Mouse (Mus musculus) spleen, postnatal 36 days (tissue): ENCODE data around the gene Cd2ap.

Experiments used
- DNase-seq, 2 experiments: peaks; one replicate each; pipeline ENCODE4 v3.0.0; 2022; ENCODE audit warnings: low spot score in 2 of 2, mixed read lengths in 1 of 2

Gene Cd2ap

GRCm38 (mm10) chr17:42860370-42860769 lies 16.1 kb downstream of the Cd2ap start:
- DNase-seq = peak; percentile 16 to 29

DNA sequence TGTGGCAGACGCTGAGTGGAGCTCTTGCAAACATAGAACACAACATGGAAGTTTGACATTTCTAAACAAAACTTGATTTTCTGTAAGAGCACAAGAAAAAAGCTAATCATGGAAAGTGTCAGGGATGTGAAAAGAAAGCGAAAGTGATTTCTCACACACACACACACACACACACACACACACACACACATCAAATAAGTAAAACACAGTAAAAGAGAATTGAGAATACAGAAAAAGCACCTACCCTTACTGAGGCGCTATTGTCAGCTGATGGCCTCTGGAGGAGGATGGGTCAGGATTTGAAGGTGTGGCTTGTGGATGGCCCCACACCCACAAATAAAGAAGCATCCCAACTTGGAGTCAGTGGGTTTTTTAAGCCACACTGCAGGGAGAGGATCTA lies 19.0 kb downstream of the Cd2ap start:
- no peak for DNase-seq

GRCm38 (mm10) chr17:42847108-42847507 lies 29.4 kb downstream of the Cd2ap start:
- no peak for DNase-seq

- DNase-seq = peak in 1 of 2 experiments; percentile 1
These were observed 39.3 kb downstream of the Cd2ap start for GRCm38 (mm10) chr17:42837193-42837592.

DNA sequence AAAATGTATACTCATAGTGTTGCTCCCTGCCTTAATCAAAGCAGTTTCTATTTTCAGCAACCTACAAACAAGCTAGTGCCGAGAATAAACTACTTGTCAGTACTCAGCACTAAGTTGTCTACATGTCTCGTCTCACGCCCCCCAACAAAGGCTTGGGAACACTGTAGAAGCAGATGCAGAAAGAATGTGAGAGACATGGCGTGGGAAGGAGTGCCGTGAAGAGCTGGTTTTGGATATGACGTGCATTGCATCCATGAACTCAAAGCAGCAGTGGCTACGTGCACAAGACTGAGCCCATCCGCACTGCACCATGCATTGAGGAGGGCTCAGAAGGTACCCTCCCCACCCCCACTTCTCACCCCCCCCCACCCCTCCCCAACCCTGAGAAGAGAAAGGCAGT lies 53.7 kb downstream of the Cd2ap start:
- DNase-seq = no peak

DNA sequence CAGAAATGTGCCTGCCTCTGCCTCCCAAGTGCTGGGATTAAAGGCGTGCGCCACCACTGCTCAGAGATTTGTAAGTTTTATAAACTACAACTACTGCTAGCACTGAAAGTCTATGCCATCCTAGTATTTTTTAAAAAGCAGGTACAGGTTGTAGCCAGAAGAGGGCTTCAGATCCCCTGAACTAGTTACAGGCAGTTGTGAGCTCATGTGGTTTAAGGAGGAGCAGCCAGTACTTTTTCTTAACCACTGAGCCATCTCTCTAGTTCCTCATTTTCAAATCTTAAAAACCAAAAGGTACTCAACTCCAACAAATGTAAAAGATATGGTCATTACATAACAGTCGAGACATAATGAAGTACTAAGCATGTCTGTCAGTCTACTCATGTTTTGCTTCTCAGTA lies 61.1 kb downstream of the Cd2ap start:
- DNase-seq = peak; percentile 46 to 56

GRCm38 (mm10) chr17:42792412-42792975 lies 84.0 kb downstream of the Cd2ap start:
- no peak for DNase-seq

DNA sequence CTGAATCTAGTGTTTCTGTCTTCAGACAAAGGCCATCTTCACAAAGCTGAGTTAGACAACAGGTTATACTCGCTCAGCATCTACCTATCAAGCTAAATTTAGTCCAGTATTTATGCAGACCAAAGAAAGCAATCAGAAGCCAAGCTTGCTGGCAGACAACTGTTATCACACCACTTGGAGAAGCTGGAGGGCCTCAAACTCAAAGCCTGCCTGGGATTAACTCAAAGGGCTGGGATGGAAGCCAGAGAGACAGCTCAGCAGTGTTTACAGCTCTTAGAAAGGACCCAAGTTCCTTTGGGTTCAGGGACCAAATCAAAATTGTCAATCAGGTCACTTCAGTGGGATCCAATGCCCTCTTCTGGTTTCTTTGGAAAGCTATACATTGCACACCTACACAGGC lies 85.7 kb downstream of the Cd2ap start:
- no peak for DNase-seq

DNA sequence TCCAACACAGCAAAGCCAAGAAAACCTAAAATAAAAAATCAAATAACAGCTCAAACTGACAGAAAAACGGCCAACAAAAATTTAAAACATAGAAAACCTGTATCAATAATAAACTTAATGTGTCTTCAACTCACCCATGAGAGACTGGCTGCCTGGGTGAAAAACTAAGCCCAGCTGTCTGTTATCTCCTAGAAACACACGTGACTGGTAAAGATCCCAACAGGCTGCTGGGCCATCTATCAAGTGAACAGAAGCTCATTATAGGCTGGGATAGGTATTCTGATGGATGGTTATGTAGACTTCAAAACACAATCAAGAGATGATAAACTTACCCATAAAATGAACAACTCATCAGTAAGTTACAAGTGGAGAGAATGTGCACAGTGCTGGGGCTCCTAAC lies 86.7 kb downstream of the Cd2ap start:
- DNase-seq = no peak

DNA sequence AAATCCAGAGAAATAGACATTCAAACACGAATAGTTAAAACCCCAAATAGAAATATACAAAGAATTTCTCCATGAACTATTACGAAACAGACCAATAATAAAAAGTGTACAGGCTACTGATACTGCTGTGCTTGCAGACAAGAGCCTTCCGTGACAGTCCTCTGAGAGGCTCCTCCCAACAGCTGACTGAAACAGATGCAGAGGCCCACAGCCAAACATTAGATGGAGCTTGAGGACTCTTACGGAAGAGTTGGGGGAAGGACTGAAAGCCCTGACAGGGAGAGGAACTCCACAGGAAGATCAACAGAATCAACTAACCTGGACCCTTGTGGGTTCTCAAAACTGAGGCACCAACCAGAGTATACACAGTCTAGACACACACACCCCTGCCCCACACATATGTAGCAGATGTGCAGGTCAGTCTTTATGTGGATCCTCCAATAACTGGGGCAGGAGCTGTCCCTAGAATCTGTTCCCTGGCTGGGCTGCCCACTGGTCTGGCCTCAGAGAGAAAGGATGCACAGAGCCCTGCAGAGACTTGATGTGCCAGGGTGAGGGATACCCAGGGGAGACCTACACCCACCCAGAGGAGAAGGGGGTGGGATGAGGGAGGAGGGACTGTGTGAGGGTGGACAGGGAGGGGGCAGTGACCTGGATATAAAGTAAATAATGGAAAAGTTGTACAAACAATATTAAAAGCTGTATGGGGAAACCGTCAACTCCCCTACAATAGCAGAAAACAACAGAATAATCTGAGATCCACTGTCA lies 87.6 kb downstream of the Cd2ap start:
- no peak for DNase-seq

DNA sequence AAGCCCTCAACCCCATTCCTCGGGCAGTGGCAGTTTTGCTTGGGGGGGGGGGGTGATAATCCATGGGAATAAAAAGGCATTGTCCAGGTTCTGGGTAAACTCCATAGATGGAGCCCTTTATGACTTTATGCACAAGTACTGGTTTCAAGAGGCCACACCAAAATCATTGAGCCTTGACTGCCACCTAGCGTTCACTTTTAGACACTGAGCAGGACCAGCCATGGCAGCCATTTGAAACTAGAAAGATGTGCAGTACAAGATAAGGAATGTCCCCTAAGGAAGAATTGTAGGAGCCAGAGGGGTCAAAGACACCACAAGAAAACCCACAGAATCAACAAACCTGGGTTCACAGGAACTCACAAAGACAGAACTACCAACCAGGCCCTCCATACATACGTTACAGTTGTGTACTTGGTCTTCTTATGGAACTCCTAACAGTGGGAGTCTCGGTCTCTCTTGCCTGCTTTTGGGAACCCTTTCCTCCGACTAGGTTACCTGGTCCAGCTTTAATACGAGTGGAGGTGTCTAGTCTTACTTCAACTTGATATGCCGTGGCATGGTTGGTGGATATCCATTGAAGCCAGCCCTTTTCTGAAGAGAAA lies 94.2 kb downstream of the Cd2ap start:
- DNase-seq = peak; percentile 21 to 30

- no peak for DNase-seq
These were observed 122.7 kb downstream of the Cd2ap start for GRCm38 (mm10) chr17:42753791-42754190.

DNA sequence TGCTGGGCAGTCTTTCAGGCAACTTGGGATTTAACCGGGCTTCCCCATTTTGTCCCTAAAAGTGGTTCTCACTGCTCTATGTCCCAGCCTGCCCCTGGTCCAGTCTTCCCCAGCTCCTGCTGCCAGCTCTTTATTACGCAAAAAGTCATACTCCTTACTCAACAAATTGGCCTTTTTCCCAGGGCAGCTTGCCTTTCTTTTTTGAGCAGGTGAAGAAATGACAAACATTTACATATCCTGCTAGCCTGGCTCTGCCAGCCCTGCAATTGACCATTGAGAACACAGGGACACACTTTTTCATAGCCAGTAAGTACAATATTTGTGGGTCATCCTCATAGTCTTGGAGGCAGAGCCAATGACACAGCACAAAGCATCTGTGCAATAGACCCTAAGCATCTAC lies 124.3 kb downstream of the Cd2ap start:
- DNase-seq = no peak

GRCm38 (mm10) chr17:42745657-42746420 lies 130.6 kb downstream of the Cd2ap start:
- no peak for DNase-seq
